Mouse (Mus musculus): ENCODE data around the gene Anapc5. TPM values are rescaled to one million over a fixed set of nuclear protein-coding genes. Genes with fewer than 3 reads are reported as not detected.
A peak's percentile ranks its signal among the peaks of the same experiment; 100 is the strongest.

Anapc5 gene
- polyA plus RNA-seq, 2 experiments, result 427 to 686 TPM

DNA sequence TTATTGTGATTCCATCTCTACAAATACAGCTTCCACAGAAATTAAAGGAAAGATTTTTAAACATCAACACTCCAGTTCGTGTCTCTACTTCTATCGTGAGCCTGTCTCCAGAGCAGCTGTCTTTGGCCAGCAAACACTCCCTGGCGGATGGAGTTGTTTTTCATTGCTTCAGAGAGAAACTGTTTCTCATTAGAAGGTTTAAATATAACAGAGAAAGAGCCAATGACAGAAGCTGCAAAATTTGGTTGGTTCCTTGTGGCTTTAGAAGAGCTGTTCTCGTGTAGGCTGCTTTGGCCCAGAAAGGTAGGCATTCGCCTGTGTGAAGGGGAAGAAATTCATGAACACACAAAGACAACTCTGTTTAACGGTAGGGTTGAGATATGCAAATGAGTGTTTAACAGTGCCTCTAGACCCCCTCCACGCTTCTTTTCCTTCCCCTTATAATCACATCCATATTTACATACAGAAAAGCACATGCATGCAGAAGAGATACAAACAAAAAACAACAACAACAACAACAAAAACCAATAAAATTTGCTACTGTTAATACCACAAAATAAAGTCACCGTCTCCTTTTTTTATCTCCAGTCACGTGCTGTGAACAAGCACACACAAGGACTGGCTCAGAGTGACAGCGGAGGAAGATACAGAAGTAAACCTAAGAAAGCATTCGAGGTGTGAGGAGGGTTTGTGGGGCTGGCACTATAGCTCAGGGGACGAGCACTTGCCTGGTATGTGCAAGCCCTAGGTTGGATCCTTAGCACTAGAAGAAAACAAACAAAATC is 34.9 kb downstream of the Anapc5 start:
- Histone ChIP-seq H3K9me3 (ENCODE audit: control insufficient read depth, low read length) (no peaks in the 10 kb centered on the region), H3K9ac (ENCODE audit: low read depth, low read length, severe bottlenecking) (no peak overlapping the region), H3K27me3 (ENCODE audit: control insufficient read depth, insufficient read depth, low read length) (no peaks in the 10 kb centered on the region), H3K4me2 (replicated peaks; ENCODE audit: low read depth, low read length, severe bottlenecking) (no peak overlapping the region), H3K4me3 (replicated peaks; ENCODE audit: low read length) (no peak overlapping the region), H3K27ac (replicated peaks; ENCODE audit: low read depth, low read length) (peak overlapping the region; percentile 50; the same call in 1 of the 2 replicates), H3K36me3 (ENCODE audit: control insufficient read depth, insufficient read depth, low read length) (peaks cover 48% of the 10 kb centered on the region), H3K4me1 (ENCODE audit: control insufficient read depth, insufficient read depth, low read length) (no peaks in the 10 kb centered on the region)
- DNase-seq (ENCODE audit: low spot score) (peak; percentile 49), ATAC-seq (ENCODE audit: low FRiP score, low read depth) (peak; percentile 36; the same call in 1 of the 2 replicates)
- WGBS, result 43% methylated on average over 12 of the region's 12 CpGs
- no peak for TF ChIP-seq POLR2A (IDR thresholded peaks at IDR 0.05; ENCODE audit: borderline replicate concordance, extremely low read depth, insufficient read depth, insufficient read length)

- Histone ChIP-seq H3K4me3 (replicated peaks; ENCODE audit: low read length) (no peak overlapping the region), H3K36me3 (ENCODE audit: control insufficient read depth, insufficient read depth, low read length) (peaks cover 27% of the 10 kb centered on the region), H3K9me3 (ENCODE audit: control insufficient read depth, low read length) (no peaks in the 10 kb centered on the region), H3K9ac (ENCODE audit: low read depth, low read length, severe bottlenecking) (no peak overlapping the region), H3K27ac (replicated peaks; ENCODE audit: low read depth, low read length) (no peak overlapping the region), H3K4me2 (replicated peaks; ENCODE audit: low read depth, low read length, severe bottlenecking) (no peak overlapping the region), H3K27me3 (ENCODE audit: control insufficient read depth, insufficient read depth, low read length) (no peaks in the 10 kb centered on the region), H3K4me1 (ENCODE audit: control insufficient read depth, insufficient read depth, low read length) (peaks cover 2% of the 10 kb centered on the region; the same call in 1 of the 2 replicates)
- WGBS, result 60% methylated on average over 14 of the region's 14 CpGs
- DNase-seq (ENCODE audit: low spot score), result no peak
- no peak for TF ChIP-seq POLR2A (IDR thresholded peaks at IDR 0.05; ENCODE audit: borderline replicate concordance, extremely low read depth, insufficient read depth, insufficient read length)
- no peak for ATAC-seq (ENCODE audit: low FRiP score, low read depth)
Measured at GRCm38 (mm10) chr5:122783726-122784406, 37.3 kb downstream of the Anapc5 start.

GRCm38 (mm10) chr5:122782066-122782465 is 39.1 kb downstream of the Anapc5 start:
- no peak for TF ChIP-seq POLR2A (IDR thresholded peaks at IDR 0.05; ENCODE audit: borderline replicate concordance, extremely low read depth, insufficient read depth, insufficient read length)
- 70% methylated on average over 1 of the region's 1 CpGs for WGBS
- no peak overlapping the region for H3K4me2 ChIP-seq (replicated peaks; ENCODE audit: low read depth, low read length, severe bottlenecking)
- H3K4me3 ChIP-seq (replicated peaks; ENCODE audit: low read length), result no peak overlapping the region
- ATAC-seq (ENCODE audit: low FRiP score, low read depth) (no peak), DNase-seq (ENCODE audit: low spot score) (no peak)
- H3K36me3 ChIP-seq (ENCODE audit: control insufficient read depth, insufficient read depth, low read length), result peaks cover 11% of the 10 kb centered on the region; the same call in 1 of the 2 replicates
- no peaks in the 10 kb centered on the region for H3K9me3 ChIP-seq (ENCODE audit: control insufficient read depth, low read length)
- H3K27me3 ChIP-seq (ENCODE audit: control insufficient read depth, insufficient read depth, low read length), result no peaks in the 10 kb centered on the region
- H3K27ac ChIP-seq (replicated peaks; ENCODE audit: low read depth, low read length), result no peak overlapping the region
- no peak overlapping the region for H3K9ac ChIP-seq (ENCODE audit: low read depth, low read length, severe bottlenecking)
- H3K4me1 ChIP-seq (ENCODE audit: control insufficient read depth, insufficient read depth, low read length), result peaks cover 2% of the 10 kb centered on the region; the same call in 1 of the 2 replicates

- Histone ChIP-seq H3K4me1 (ENCODE audit: control insufficient read depth, insufficient read depth, low read length) (peaks cover 2% of the 10 kb centered on the region; the same call in 1 of the 2 replicates), H3K27me3 (ENCODE audit: control insufficient read depth, insufficient read depth, low read length) (no peaks in the 10 kb centered on the region), H3K9ac (ENCODE audit: low read depth, low read length, severe bottlenecking) (no peak overlapping the region), H3K36me3 (ENCODE audit: control insufficient read depth, insufficient read depth, low read length) (0 out of 2 replicates have a peak, but pooled peaks cover 3% of the 10 kb centered on the region), H3K27ac (replicated peaks; ENCODE audit: low read depth, low read length) (no peak overlapping the region), H3K4me2 (replicated peaks; ENCODE audit: low read depth, low read length, severe bottlenecking) (no peak overlapping the region), H3K4me3 (replicated peaks; ENCODE audit: low read length) (no peak overlapping the region), H3K9me3 (ENCODE audit: control insufficient read depth, low read length) (no peaks in the 10 kb centered on the region)
- TF ChIP-seq POLR2A (IDR thresholded peaks at IDR 0.05; ENCODE audit: borderline replicate concordance, extremely low read depth, insufficient read depth, insufficient read length), result no peak
- WGBS, result 90% methylated on average over 18 of the region's 19 CpGs
- no peak for ATAC-seq (ENCODE audit: low FRiP score, low read depth)
- DNase-seq (ENCODE audit: low spot score), result no peak
Measured at GRCm38 (mm10) chr5:122780791-122781432, 40.2 kb downstream of the Anapc5 start.

DNA sequence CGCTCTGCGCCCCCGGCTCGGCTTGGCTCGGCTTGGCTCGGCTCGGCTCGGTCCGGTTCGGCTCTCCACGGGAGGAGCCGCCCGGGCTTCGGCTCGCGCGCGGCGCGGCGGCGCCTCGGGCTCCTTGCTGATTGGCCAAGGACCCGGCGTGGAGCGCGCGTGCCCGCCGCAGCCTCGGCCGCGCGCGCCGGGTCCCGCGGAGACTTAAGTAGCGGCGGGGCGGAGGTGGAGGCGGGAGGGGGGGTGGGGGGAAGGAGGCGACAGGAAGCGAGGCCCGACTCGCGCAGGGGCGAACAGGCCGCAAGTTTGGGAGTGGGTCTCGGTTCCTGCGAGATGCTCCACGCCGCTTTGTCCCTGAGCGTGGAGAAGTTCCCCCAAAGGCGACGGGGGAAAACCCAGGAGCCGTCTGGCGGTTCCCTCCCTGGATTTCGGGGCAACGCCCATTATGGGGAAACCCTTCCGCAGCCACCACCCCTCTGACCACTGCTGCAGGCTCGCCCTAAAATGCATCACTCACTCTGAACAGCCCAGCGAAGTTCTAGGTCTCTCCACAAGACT is 41.8 kb downstream of the Anapc5 start, which contains the start of gene Camkk2:
Gene Camkk2, minus strand, starts transcription at position 133 of the 558 bp plus-strand sequence.
- DNase-seq (ENCODE audit: low spot score) (peak; percentile 84), ATAC-seq (ENCODE audit: low FRiP score, low read depth) (peak; percentile 85)
- H3K36me3 ChIP-seq (ENCODE audit: control insufficient read depth, insufficient read depth, low read length), result no peaks in the 10 kb centered on the region
- no peaks in the 10 kb centered on the region for H3K9me3 ChIP-seq (ENCODE audit: control insufficient read depth, low read length)
- 5% methylated on average over 22 of the region's 63 CpGs for WGBS
- peak within 1 kb of the TSS; percentile 75 for H3K4me3 ChIP-seq (replicated peaks; ENCODE audit: low read length)
- H3K4me1 ChIP-seq (ENCODE audit: control insufficient read depth, insufficient read depth, low read length), result peaks cover 2% of the 10 kb centered on the region; the same call in 1 of the 2 replicates
- TF ChIP-seq POLR2A (IDR thresholded peaks at IDR 0.05; ENCODE audit: borderline replicate concordance, extremely low read depth, insufficient read depth, insufficient read length), result peak; percentile 78; the same call in 1 of the 2 replicates
- H3K27ac ChIP-seq (replicated peaks; ENCODE audit: low read depth, low read length), result peak within 1 kb of the TSS; percentile 82
- H3K9ac ChIP-seq (ENCODE audit: low read depth, low read length, severe bottlenecking), result peak within 1 kb of the TSS; percentile 87
- no peaks in the 10 kb centered on the region for H3K27me3 ChIP-seq (ENCODE audit: control insufficient read depth, insufficient read depth, low read length)
- H3K4me2 ChIP-seq (replicated peaks; ENCODE audit: low read depth, low read length, severe bottlenecking), result peak within 1 kb of the TSS; percentile 92

Data from limb, embryonic 14.5 days (tissue).